Mouse (Mus musculus) neural tube, embryonic 11.5 days (tissue): Measurements from ENCODE around the gene Cdkn2a. TPM values are rescaled to one million over a fixed set of nuclear protein-coding genes. Genes with fewer than 3 reads are reported as not detected.

ENCODE experiments used
- ATAC-seq: fragments of 200-750 bp; cut with Nextera tagmentation; 2 replicates; pipeline ENCODE4 v1.8.0; 2017; ENCODE audit warnings: moderate number of reproducible peaks, mild to moderate bottlenecking, moderate TSS enrichment, moderate library complexity; ENCODE audit not compliant: insufficient read depth, low FRiP score, low TSS enrichment
- DNase-seq: peaks from one replicate; pipeline ENCODE4 v3.0.0-alpha.2; 2015; ENCODE audit warnings: low spot score
- H3K27ac ChIP-seq: fragments of 300-500 bp; sonication (generic); 2 replicates; pipeline ENCODE4 v1.5.1; 2014; ENCODE audit warnings: low read depth, mild to moderate bottlenecking, low read length
- H3K27me3 ChIP-seq: fragments of 300-500 bp; sonication (generic); 2 replicates; pipeline ENCODE4 v1.6.1; 2014; ENCODE audit warnings: mild to moderate bottlenecking, low read length, mixed read lengths; ENCODE audit not compliant: control insufficient read depth, insufficient read depth
- H3K36me3 ChIP-seq: fragments of 300-500 bp; sonication (generic); 2 replicates; pipeline ENCODE4 v1.6.1; 2014; ENCODE audit warnings: mild to moderate bottlenecking, low read length, moderate library complexity, mixed read lengths; ENCODE audit not compliant: control insufficient read depth, insufficient read depth
- H3K4me1 ChIP-seq: fragments of 300-500 bp; sonication (generic); 2 replicates; pipeline ENCODE4 v1.6.1; 2014; ENCODE audit warnings: low read length, mixed read lengths; ENCODE audit not compliant: control insufficient read depth, insufficient read depth
- H3K4me2 ChIP-seq: fragments of 300-500 bp; sonication (generic); 2 replicates; pipeline ENCODE4 v1.6.1; 2014; ENCODE audit warnings: low read depth, mild to moderate bottlenecking, moderate library complexity
- H3K4me3 ChIP-seq: fragments of 300-500 bp; sonication (generic); 2 replicates; pipeline ENCODE4 v1.5.1; 2014; ENCODE audit warnings: low read depth, low read length
- H3K9ac ChIP-seq: fragments of 300-500 bp; sonication (generic); 2 replicates; pipeline ENCODE4 v1.6.1; 2014; ENCODE audit warnings: mild to moderate bottlenecking, low read length
- H3K9me3 ChIP-seq: fragments of 300-500 bp; sonication (generic); 2 replicates; pipeline ENCODE4 v1.6.1; 2016; ENCODE audit warnings: low read length; ENCODE audit not compliant: control insufficient read depth
- WGBS: fragments of 180-500 bp; shearing (Covaris S2); extraction: QIAGEN DNeasy Blood & Tissue Kit; methylation state at CpG from one replicate; pipeline ENCODE4 v1.1.7; 2014; 5-methylcytosine and 5-hydroxymethylcytosine counted together
- polyA plus RNA-seq: library from polyadenylated mRNA; unstranded; fragments of >200 nt; fragmentation: Nextera tagmentation; extraction: Ambion mirVana; gene quantifications from 2 replicates; pipeline ENCODE4 v1.2.1, GENCODE M21; 2014

Cdkn2a gene
- polyA plus RNA-seq, 1 experiment from 2014 or later = not detected

GRCm38 (mm10) chr4:89282036-89282566 lies 12.4 kb downstream of the Cdkn2a start:
- peak; percentile 67 for DNase-seq

GRCm38 (mm10) chr4:89281236-89281635 lies 13.2 kb downstream of the Cdkn2a start:
- WGBS = 2% methylated on average over 7 of the region's 7 CpGs
- Histone ChIP-seq H3K4me1 (no peaks in the 10 kb centered on the region), H3K4me2 (no peak overlapping the region), H3K4me3 (no peak overlapping the region), H3K9me3 (no peaks in the 10 kb centered on the region), H3K27me3 (peaks cover 89% of the 10 kb centered on the region), H3K9ac (no peak overlapping the region), H3K27ac (no peak overlapping the region), H3K36me3 (no peaks in the 10 kb centered on the region)
- no peak for DNase-seq
- no peak for ATAC-seq

More at GRCm38 (mm10) chr4:89282036-89282566, 12.4 kb downstream of the Cdkn2a start:
- Histone ChIP-seq H3K4me2 (no peak overlapping the region; the same call in 1 of the 2 replicates), H3K27me3 (peaks cover 84% of the 10 kb centered on the region), H3K4me1 (no peaks in the 10 kb centered on the region), H3K27ac (no peak overlapping the region), H3K9ac (no peak overlapping the region), H3K4me3 (no peak overlapping the region), H3K36me3 (no peaks in the 10 kb centered on the region), H3K9me3 (no peaks in the 10 kb centered on the region)
- peak; percentile 85 for ATAC-seq
- whole genome bisulfite sequencing = under 1% methylated on average over 25 of the region's 25 CpGs

- ATAC-seq (no peak), DNase-seq (peak; percentile 10)
- Histone ChIP-seq H3K4me3 (no peak overlapping the region), H3K9ac (no peak overlapping the region), H3K9me3 (no peaks in the 10 kb centered on the region), H3K27me3 (peaks cover 96% of the 10 kb centered on the region), H3K4me1 (no peaks in the 10 kb centered on the region), H3K27ac (no peak overlapping the region), H3K36me3 (no peaks in the 10 kb centered on the region), H3K4me2 (no peak overlapping the region)
- 0% methylated on average over 2 of the region's 2 CpGs for WGBS
Observed at GRCm38 (mm10) chr4:89279641-89280040, 14.8 kb downstream of the Cdkn2a start.

GRCm38 (mm10) chr4:89277381-89277940 lies 17.0 kb downstream of the Cdkn2a start:
- ATAC-seq = no peak
- DNase-seq = peak; percentile 24
- 4% methylated on average over 5 of the region's 5 CpGs for WGBS
- no peaks in the 10 kb centered on the region for H3K36me3 ChIP-seq
- H3K4me2 ChIP-seq = no peak overlapping the region
- H3K27ac ChIP-seq = no peak overlapping the region
- H3K9me3 ChIP-seq = no peaks in the 10 kb centered on the region
- peaks cover 97% of the 10 kb centered on the region for H3K27me3 ChIP-seq
- no peak overlapping the region for H3K9ac ChIP-seq
- no peaks in the 10 kb centered on the region for H3K4me1 ChIP-seq
- H3K4me3 ChIP-seq = no peak overlapping the region

GRCm38 (mm10) chr4:89276669-89277219 lies 17.7 kb downstream of the Cdkn2a start:
- no peak overlapping the region for H3K4me2 ChIP-seq
- H3K27me3 ChIP-seq = peaks cover 97% of the 10 kb centered on the region
- DNase-seq (peak; percentile 35), ATAC-seq (no peak)
- WGBS = under 1% methylated on average over 37 of the region's 37 CpGs
- H3K9ac ChIP-seq = no peak overlapping the region
- H3K4me1 ChIP-seq = no peaks in the 10 kb centered on the region
- H3K27ac ChIP-seq = no peak overlapping the region
- H3K4me3 ChIP-seq = no peak overlapping the region
- H3K36me3 ChIP-seq = no peaks in the 10 kb centered on the region
- H3K9me3 ChIP-seq = no peaks in the 10 kb centered on the region

- no peaks in the 10 kb centered on the region for H3K4me1 ChIP-seq
- no peak overlapping the region for H3K9ac ChIP-seq
- ATAC-seq (no peak), DNase-seq (peak; percentile 20)
- H3K36me3 ChIP-seq = no peaks in the 10 kb centered on the region
- H3K9me3 ChIP-seq = no peaks in the 10 kb centered on the region
- no peak overlapping the region for H3K4me3 ChIP-seq
- H3K27ac ChIP-seq = no peak overlapping the region
- H3K27me3 ChIP-seq = peaks cover 96% of the 10 kb centered on the region
- WGBS = 2% methylated on average over 25 of the region's 25 CpGs
- no peak overlapping the region for H3K4me2 ChIP-seq
Observed at GRCm38 (mm10) chr4:89275811-89276584, 18.5 kb downstream of the Cdkn2a start.

GRCm38 (mm10) chr4:89274829-89275548 lies 19.5 kb downstream of the Cdkn2a start:
- Histone ChIP-seq H3K4me3 (no peak overlapping the region), H3K4me2 (no peak overlapping the region), H3K9ac (no peak overlapping the region), H3K36me3 (no peaks in the 10 kb centered on the region), H3K27ac (no peak overlapping the region), H3K27me3 (peaks cover 96% of the 10 kb centered on the region), H3K9me3 (no peaks in the 10 kb centered on the region), H3K4me1 (no peaks in the 10 kb centered on the region)
- 1% methylated on average over 24 of the region's 24 CpGs for WGBS
- DNase-seq (peak; percentile 44), ATAC-seq (no peak)

- H3K27ac ChIP-seq = no peak overlapping the region
- no peaks in the 10 kb centered on the region for H3K36me3 ChIP-seq
- H3K9me3 ChIP-seq = no peaks in the 10 kb centered on the region
- no peak overlapping the region for H3K4me3 ChIP-seq
- peak; percentile 44 for DNase-seq
- 1% methylated on average over 14 of the region's 14 CpGs for WGBS
- H3K27me3 ChIP-seq = peaks cover 87% of the 10 kb centered on the region
- no peak overlapping the region for H3K9ac ChIP-seq
- H3K4me2 ChIP-seq = no peak overlapping the region
- ATAC-seq = no peak
- no peaks in the 10 kb centered on the region for H3K4me1 ChIP-seq
Observed at GRCm38 (mm10) chr4:89274006-89274405, 20.4 kb downstream of the Cdkn2a start.
